ENCODE assay signal across 19 mouse cellular contexts in the genomic region with DNA sequence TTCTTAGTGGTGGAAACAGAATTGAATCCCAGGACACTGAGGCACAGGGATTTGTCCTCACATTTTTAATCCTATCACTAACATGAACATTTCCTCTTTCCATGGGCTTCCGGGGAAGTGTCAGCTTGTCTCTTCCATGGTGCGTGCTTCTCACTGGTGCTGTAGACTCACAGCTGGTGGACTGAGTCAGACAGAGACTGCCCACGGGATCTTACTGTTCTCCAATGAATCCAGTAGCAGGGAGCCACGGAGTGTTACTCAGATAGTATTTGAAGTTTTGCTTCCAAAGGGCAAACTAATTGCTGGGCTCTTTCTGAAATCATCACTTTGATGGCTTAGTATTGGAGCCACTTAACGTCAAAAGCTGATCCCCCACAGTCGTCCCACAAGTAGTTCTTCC.
"Had no signal": no experiment of that assay in that cellular context is flagged by ENCODE, and none has a peak within 500 bp of the region (broad histone marks: within the 10 kb centered on the region; RNA-seq: fewer than 3 reads in every experiment).

No protein-coding gene starts in this region.

- DNase-seq: kidney, adult 18-20 months; kidney, postnatal 25 days; layer of hippocampus, postnatal 36 days; liver, postnatal 0 days; lung, embryonic 14.5 days; retina, postnatal 1 day; spleen, adult 18-20 months; thymus, postnatal 25 days had no signal

- H3K4me3 ChIP-seq: limb, embryonic 12.5 days; limb, embryonic 15.5 days; midbrain, embryonic 12.5 days; midbrain, embryonic 15.5 days; neural tube, embryonic 12.5 days; neural tube, embryonic 15.5 days; stomach, embryonic 15.5 days had no signal

- H3K4me1 ChIP-seq: limb, embryonic 12.5 days; limb, embryonic 15.5 days; neural tube, embryonic 12.5 days; stomach, embryonic 15.5 days had no signal

- H3K27ac ChIP-seq: hindbrain, postnatal 0 days; kidney, postnatal 0 days; limb, embryonic 12.5 days; limb, embryonic 15.5 days; liver, embryonic 14.5 days; macrophage; midbrain, embryonic 12.5 days; midbrain, embryonic 15.5 days; neural tube, embryonic 12.5 days; neural tube, embryonic 15.5 days; stomach, embryonic 15.5 days had no signal
